Mouse (Mus musculus) T-helper 1 cell (primary cell): ENCODE data around the gene Mmachc.

Experiments used
- in situ Hi-C: fragments of 300-600 bp; cut with MboI, MseI; formaldehyde crosslinking; loops from one replicate; pipeline ENCODE4 v1.15.1; 2025; ENCODE audit warnings: high pct_unique_total_duplicates

Mmachc gene

GRCm38 (mm10) chr4:116653228-116653627, 55.0 kb downstream of the Mmachc start:
- in situ Hi-C loops = no loop called here
